Mouse (Mus musculus) liver, embryonic 14.5 days (tissue): ENCODE results near the gene Sgip1. TPM values are rescaled to one million over a fixed set of nuclear protein-coding genes. Genes with fewer than 3 reads are reported as not detected.

Experiments
- ATAC-seq: fragments of 200-750 bp; cut with Nextera tagmentation; 2 replicates; pipeline ENCODE4 v1.8.0; 2017; ENCODE audit warnings: moderate number of reproducible peaks, mild to moderate bottlenecking, moderate library complexity; ENCODE audit not compliant: insufficient read depth
- DNase-seq, 3 experiments: peaks; one replicate each; pipeline ENCODE4 v3.0.0-alpha.2; 2012 to 2013; ENCODE audit warnings: low read depth in 3 of 3, low spot score in 3 of 3
- H3K27ac ChIP-seq: fragments of 300-500 bp; sonication (generic); 2 replicates; pipeline ENCODE4 v1.5.1; 2014; ENCODE audit warnings: moderate library complexity, mild to moderate bottlenecking, control low read depth, inconsistent platforms
- H3K27me3 ChIP-seq: fragments of 300-500 bp; sonication (generic); 2 replicates; pipeline ENCODE4 v1.6.1; 2014; ENCODE audit warnings: mild to moderate bottlenecking, low read length, moderate library complexity; ENCODE audit not compliant: control insufficient read depth, insufficient read depth
- H3K36me3 ChIP-seq: fragments of 300-500 bp; sonication (generic); replicated peaks from 2 replicates; pipeline ENCODE4 v1.6.1; 2014; ENCODE audit warnings: low read depth; ENCODE audit not compliant: control insufficient read depth, insufficient read depth
- H3K4me1 ChIP-seq, 2 experiments: fragments of 200-500 bp in 1 of 2; fragments of 300-500 bp in 1 of 2; sonication (generic) in 1 of 2; replicated peaks; 2 replicates each; pipeline ENCODE4 v1.6.1; 2012 to 2014; ENCODE audit warnings: antibody characterized with exemption in 1 of 2, inconsistent platforms in 1 of 2, low read length in 1 of 2; ENCODE audit not compliant: control insufficient read depth in 2 of 2, insufficient read depth in 2 of 2
- H3K4me2 ChIP-seq: fragments of 300-500 bp; sonication (generic); 2 replicates; pipeline ENCODE4 v1.6.1; 2014; ENCODE audit warnings: low read depth, mild to moderate bottlenecking, control low read depth, moderate library complexity
- H3K4me3 ChIP-seq, 2 experiments: fragments of 200-500 bp in 1 of 2; fragments of 300-500 bp in 1 of 2; sonication (generic) in 1 of 2; 2 replicates each; pipeline ENCODE4 v1.5.1; 2012 to 2014; ENCODE audit warnings: low read depth in 2 of 2, low read length in 2 of 2, mild to moderate bottlenecking in 2 of 2, control low read depth in 1 of 2, inconsistent platforms in 1 of 2, moderate library complexity in 1 of 2; ENCODE audit not compliant: insufficient read depth in 1 of 2
- H3K9ac ChIP-seq: fragments of 300-500 bp; sonication (generic); replicated peaks from 2 replicates; pipeline ENCODE4 v1.6.1; 2014; ENCODE audit warnings: mild to moderate bottlenecking, control low read depth, moderate library complexity
- H3K9me3 ChIP-seq: fragments of 300-500 bp; sonication (generic); 2 replicates; pipeline ENCODE4 v1.6.1; 2016; ENCODE audit warnings: low read length, mixed read lengths; ENCODE audit not compliant: control insufficient read depth
- CTCF ChIP-seq: IDR thresholded peaks from 2 replicates; pipeline ENCODE4 v1.5.1; 2016; ENCODE audit warnings: antibody characterized with exemption, low read depth, control low read depth
- EP300 ChIP-seq: IDR thresholded peaks from 2 replicates; pipeline ENCODE4 v1.6.1; 2016; ENCODE audit warnings: antibody characterized with exemption, low read depth
- WGBS: fragments of 180-500 bp; shearing (Covaris S2); extraction: QIAGEN DNeasy Blood & Tissue Kit; methylation state at CpG from one replicate; pipeline ENCODE4 v1.1.7; 2014; ENCODE audit not compliant: insufficient replicate concordance; 5-methylcytosine and 5-hydroxymethylcytosine counted together
- polyA plus RNA-seq, 2 experiments: library from polyadenylated mRNA; depleted of rRNA in 1 of 2; stranded (reverse) in 1 of 2; unstranded in 1 of 2; fragments of >200 nt; fragmentation: Nextera tagmentation in 1 of 2; extraction: Ambion mirVana in 1 of 2; gene quantifications; 2 replicates each; pipeline versions ENCODE4 v1.2.1 to v1.2.3; 2012 to 2014

Sgip1 gene
- polyA plus RNA-seq, 2 experiments, result 0.10 to 0.32 TPM

DNA sequence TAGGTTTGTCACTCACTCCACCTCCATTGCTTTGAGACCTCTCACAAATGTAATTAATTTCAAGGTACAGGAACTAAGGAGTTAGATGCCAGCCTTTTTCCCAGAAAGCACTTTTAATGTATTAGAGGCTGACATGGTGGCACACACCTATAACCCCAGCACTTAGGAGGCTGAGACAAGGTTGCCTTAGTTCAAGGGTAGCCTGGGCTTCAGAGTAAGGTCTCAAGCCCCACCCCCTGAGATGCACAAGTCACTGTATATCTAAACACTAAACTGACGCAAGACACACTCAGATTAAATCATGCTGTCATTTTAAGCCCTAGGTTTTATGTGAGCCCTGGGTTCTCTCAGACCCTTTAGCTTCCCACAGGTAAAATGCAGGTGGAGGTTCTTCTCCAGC, 92.1 kb downstream of the Sgip1 start:
- H3K4me2 ChIP-seq, result no peak overlapping the region
- H3K9me3 ChIP-seq, result no peaks in the 10 kb centered on the region
- DNase-seq (no peak), ATAC-seq (no peak)
- no peak for TF ChIP-seq EP300
- no peak for TF ChIP-seq CTCF
- H3K4me1 ChIP-seq, result no peaks in the 10 kb centered on the region
- WGBS, result 57% methylated on average over 1 of the region's 1 CpGs
- H3K27ac ChIP-seq, result no peak overlapping the region
- H3K9ac ChIP-seq, result no peak overlapping the region
- no peaks in the 10 kb centered on the region for H3K27me3 ChIP-seq
- H3K36me3 ChIP-seq, result no peaks in the 10 kb centered on the region
- no peak overlapping the region for H3K4me3 ChIP-seq

DNA sequence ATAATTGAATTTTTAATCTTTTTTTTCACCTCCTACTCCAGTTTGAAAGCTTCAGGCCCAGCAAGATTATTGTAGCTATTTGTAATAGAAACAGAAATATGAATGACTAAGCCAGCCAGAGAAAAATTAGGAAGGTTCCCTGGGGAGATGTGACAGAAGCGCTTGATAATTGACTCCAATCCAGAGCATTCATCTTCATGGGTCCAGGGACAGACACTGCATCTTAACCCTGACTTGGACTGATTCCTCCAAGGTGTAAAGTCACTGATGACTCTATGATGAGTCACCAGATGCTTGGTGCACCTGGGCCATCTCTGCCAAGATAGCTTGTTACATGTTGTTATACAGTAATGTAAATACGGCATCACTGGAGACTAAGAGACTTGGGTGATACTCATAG, 92.6 kb downstream of the Sgip1 start:
- no peak for DNase-seq
- Histone ChIP-seq H3K36me3 (no peaks in the 10 kb centered on the region), H3K4me3 (no peak overlapping the region), H3K4me1 (no peaks in the 10 kb centered on the region), H3K27me3 (no peaks in the 10 kb centered on the region), H3K4me2 (no peak overlapping the region), H3K9ac (no peak overlapping the region), H3K9me3 (no peaks in the 10 kb centered on the region), H3K27ac (no peak overlapping the region)
- TF ChIP-seq EP300 (no peak), CTCF (no peak)
- 70% methylated on average over 2 of the region's 2 CpGs for WGBS
- no peak for ATAC-seq

DNA sequence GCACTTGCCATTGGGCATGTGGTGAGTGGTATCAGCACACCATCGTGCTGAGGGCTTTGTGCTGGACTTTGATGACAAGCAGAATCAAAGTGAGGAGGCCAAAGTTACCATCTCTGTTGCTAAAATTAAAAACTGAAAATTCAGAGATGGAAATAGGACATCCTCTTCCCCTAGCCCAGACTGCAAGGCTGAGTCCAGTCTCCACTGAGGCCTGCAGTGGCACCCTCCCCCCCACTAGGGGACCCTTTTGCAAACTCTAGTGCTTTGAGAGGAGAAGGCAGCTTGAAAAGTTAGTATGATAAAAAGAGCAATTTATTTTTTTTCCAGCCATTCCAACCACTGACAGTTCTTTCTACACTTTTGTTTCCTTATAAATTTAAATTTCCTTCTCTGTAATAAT, 93.6 kb downstream of the Sgip1 start:
- H3K4me2 ChIP-seq, result no peak overlapping the region
- peaks cover 0 to 4% of the 10 kb centered on the region in 2 experiments; a peak in 1 of 4 replicates for H3K4me1 ChIP-seq
- 32% methylated on average over 1 of the region's 1 CpGs for WGBS
- no peak for TF ChIP-seq EP300
- H3K36me3 ChIP-seq, result no peaks in the 10 kb centered on the region
- no peaks in the 10 kb centered on the region for H3K9me3 ChIP-seq
- DNase-seq (no peak), ATAC-seq (no peak)
- no peaks in the 10 kb centered on the region for H3K27me3 ChIP-seq
- H3K9ac ChIP-seq, result no peak overlapping the region
- no peak overlapping the region for H3K27ac ChIP-seq
- H3K4me3 ChIP-seq, result no peak overlapping the region

- peak in 1 of 3 experiments; percentile 9 for DNase-seq
- no peak for TF ChIP-seq CTCF
- no peak for TF ChIP-seq EP300
- Histone ChIP-seq H3K36me3 (no peaks in the 10 kb centered on the region), H3K9me3 (no peaks in the 10 kb centered on the region), H3K4me1 (peaks cover 0 to 10% of the 10 kb centered on the region in 2 experiments; a peak in 1 of 4 replicates), H3K9ac (no peak overlapping the region), H3K27me3 (no peaks in the 10 kb centered on the region), H3K4me2 (no peak overlapping the region), H3K4me3 (no peak overlapping the region), H3K27ac (no peak overlapping the region)
- WGBS, result 60% methylated on average over 7 of the region's 7 CpGs
- ATAC-seq, result peak; percentile 55; the same call in 1 of the 2 replicates
Observed at GRCm38 (mm10) chr4:102840062-102840798, 99.1 kb downstream of the Sgip1 start.

- DNase-seq, result no peak
Observed at GRCm38 (mm10) chr4:102840956-102841729, 100.0 kb downstream of the Sgip1 start.

More at GRCm38 (mm10) chr4:102840956-102841729, 100.0 kb downstream of the Sgip1 start:
- Histone ChIP-seq H3K27me3 (no peaks in the 10 kb centered on the region), H3K4me2 (no peak overlapping the region), H3K9ac (no peak overlapping the region), H3K4me1 (peaks cover 0 to 10% of the 10 kb centered on the region in 2 experiments; a peak in 1 of 4 replicates), H3K9me3 (no peaks in the 10 kb centered on the region), H3K36me3 (no peaks in the 10 kb centered on the region), H3K4me3 (no peak overlapping the region), H3K27ac (no peak overlapping the region)
- WGBS, result 62% methylated on average over 11 of the region's 11 CpGs
- TF ChIP-seq CTCF (no peak), EP300 (no peak)
- ATAC-seq, result no peak
